Comparison of ENCODE assay signal across 26 mouse cellular contexts in the genomic region with DNA sequence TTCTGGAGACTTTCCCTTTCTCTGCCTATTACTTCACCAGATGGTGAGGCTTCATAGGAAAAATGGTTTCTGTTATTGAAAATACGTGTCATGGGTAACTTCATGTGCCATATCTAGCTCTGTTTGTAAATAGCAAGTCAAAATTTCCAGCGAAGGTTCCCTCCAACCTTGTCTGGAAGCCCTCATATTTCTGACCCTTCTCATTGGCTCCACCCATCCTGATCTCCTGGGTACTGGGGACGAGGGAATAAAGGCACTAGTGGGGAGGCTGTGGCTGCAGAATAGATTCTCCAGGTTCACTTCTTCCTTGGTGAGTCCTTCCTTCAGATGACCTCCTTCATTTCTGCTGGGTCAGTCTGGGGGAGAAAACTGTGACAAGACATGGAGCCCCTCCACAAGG. TPM values are rescaled to one million over a fixed set of nuclear protein-coding genes. Genes with fewer than 3 reads are reported as not detected.
"Had no signal": no experiment of that assay in that cellular context is flagged by ENCODE, and none has a peak within 500 bp of the region (broad histone marks: within the 10 kb centered on the region; RNA-seq: fewer than 3 reads in every experiment).

TSS of gene S100a5 (plus strand) at position 301 of the 400 bp plus-strand sequence.

- H3K9me3 ChIP-seq: limb, embryonic 12.5 days; liver, embryonic 12.5 days; liver, embryonic 15.5 days; midbrain, embryonic 13.5 days; neural tube, embryonic 13.5 days had no signal

- H3K4me2 ChIP-seq: limb, embryonic 12.5 days; liver, embryonic 12.5 days; liver, embryonic 15.5 days; midbrain, embryonic 13.5 days; neural tube, embryonic 13.5 days had no signal

- H3K36me3 ChIP-seq: limb, embryonic 12.5 days; liver, embryonic 12.5 days; liver, embryonic 15.5 days; midbrain, embryonic 13.5 days; neural tube, embryonic 13.5 days had no signal

- H3K9ac ChIP-seq: limb, embryonic 12.5 days; liver, embryonic 12.5 days; liver, embryonic 15.5 days; midbrain, embryonic 13.5 days; neural tube, embryonic 13.5 days had no signal

- H3K4me3 ChIP-seq: layer of hippocampus, adult 2 months; left cerebral cortex, adult 2 months; limb, embryonic 12.5 days; liver, embryonic 12.5 days; liver, embryonic 15.5 days; midbrain, embryonic 13.5 days; myocyte; neural tube, embryonic 13.5 days had no signal

- ATAC-seq: liver, embryonic 12.5 days; midbrain, embryonic 13.5 days; midbrain, embryonic 16.5 days had no signal

- H3K27me3 ChIP-seq: limb, embryonic 12.5 days; midbrain, embryonic 13.5 days had no signal

- DNase-seq: kidney, adult 2 months; kidney, postnatal 25 days; layer of hippocampus, adult 9-11 months; layer of hippocampus, postnatal 36 days; liver; lung, adult 2 months; lung, postnatal 14 days; lung, postnatal 4 days; retina, postnatal 1 day; right cerebral cortex, postnatal 25 days; thymus, adult 18-20 months; thymus, postnatal 36 days had no signal

- H3K27ac ChIP-seq: kidney, postnatal 0 days; layer of hippocampus, adult 2 months; left cerebral cortex, adult 2 months; limb, embryonic 12.5 days; liver, embryonic 12.5 days; liver, embryonic 15.5 days; midbrain, embryonic 13.5 days; neural tube, embryonic 13.5 days had no signal

RNA-seq across cellular contexts. Expression of gene S100a5, which starts in this region (rescaled TPM):
- polyA plus RNA-seq: kidney, adult 2 months; kidney, embryonic 14.5 days; large intestine, adult 2 months; limb, embryonic 12.5 days; liver, embryonic 12.5 days; liver, embryonic 15.5 days; lung, adult 2 months; lung, embryonic 16.5 days; midbrain, embryonic 13.5 days; midbrain, embryonic 16.5 days; neural tube, embryonic 13.5 days; testis, adult 2 months had no signal
